ENCODE assay signal across 9 mouse cellular contexts in the genomic region with DNA sequence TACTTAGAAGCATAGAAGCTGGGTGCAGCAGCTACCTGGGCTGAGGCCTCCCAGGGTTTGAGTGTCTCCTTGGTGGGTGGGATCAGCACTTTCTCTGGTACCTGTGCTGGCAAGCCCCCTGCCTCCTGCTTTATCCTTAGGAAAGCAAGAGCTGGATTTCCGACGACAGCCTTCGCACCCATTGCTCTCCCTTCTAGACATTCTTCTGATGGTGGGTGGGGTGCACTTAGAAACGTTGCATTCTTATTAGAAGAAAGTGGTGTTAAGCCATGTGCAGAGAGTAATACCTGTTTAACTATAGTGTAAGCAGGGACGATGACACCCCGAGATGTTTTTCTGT. TPM values are rescaled to one million over a fixed set of nuclear protein-coding genes. Genes with fewer than 3 reads are reported as not detected.
DNase-seq lines count a peak whose midpoint lies in the region; ATAC-seq and TF ChIP-seq lines count a peak whose summit lies in the region.
"Had no signal": no experiment of that assay in that cellular context is flagged by ENCODE, and none has a peak within 500 bp of the region (broad histone marks: within the 10 kb centered on the region; RNA-seq: fewer than 3 reads in every experiment).

No protein-coding gene starts in this region.

- H3K36me3 ChIP-seq in lung, embryonic 14.5 days (ENCODE audit: insufficient read depth), result peaks cover 17% of the 10 kb centered on the region; the same call in 1 of the 2 replicates
- H3K36me3 ChIP-seq in forebrain, embryonic 13.5 days (ENCODE audit: poor library complexity, severe bottlenecking), result peaks cover 10% of the 10 kb centered on the region; the same call in 1 of the 2 replicates
- peaks cover 34% of the 10 kb centered on the region for H3K36me3 ChIP-seq in limb, embryonic 12.5 days

- peaks cover 5% of the 10 kb centered on the region; the same call in 1 of the 2 replicates for H3K4me1 ChIP-seq in lung, embryonic 14.5 days (ENCODE audit: insufficient read depth)
- H3K4me1 ChIP-seq in forebrain, embryonic 13.5 days, result peaks cover 60% of the 10 kb centered on the region
- H3K4me1 ChIP-seq in limb, embryonic 12.5 days (replicated peaks), result peaks cover 49% of the 10 kb centered on the region
- peaks cover 8% of the 10 kb centered on the region for H3K4me1 ChIP-seq in olfactory bulb, adult 2 months (ENCODE audit: control insufficient read depth, insufficient read depth, low read length)

- TF ChIP-seq CTCF in lung, embryonic 14.5 days (IDR thresholded peaks at IDR 0.05; ENCODE audit: low read depth), result no peak
- TF ChIP-seq CTCF in olfactory bulb, adult 2 months (IDR thresholded peaks at IDR 0.05; ENCODE audit: insufficient read depth, low read depth, low read length), result no peak

- H3K27ac ChIP-seq in lung, embryonic 14.5 days (ENCODE audit: low read depth), result no peak overlapping the region
- H3K27ac ChIP-seq in forebrain, embryonic 13.5 days, result peak overlapping the region; percentile 93
- peak overlapping the region; percentile 99; the same call in 1 of the 2 replicates for H3K27ac ChIP-seq in limb, embryonic 12.5 days
- H3K27ac ChIP-seq in olfactory bulb, adult 2 months (ENCODE audit: insufficient read depth, low read depth, low read length), result no peak overlapping the region

- no peak for TF ChIP-seq POLR2A in olfactory bulb, adult 2 months (IDR thresholded peaks at IDR 0.05; ENCODE audit: insufficient read depth, low read depth, low read length)

- no peak for ATAC-seq in lung, embryonic 14.5 days (ENCODE audit: insufficient read depth)
- no peak for ATAC-seq in forebrain, embryonic 13.5 days
- ATAC-seq in limb, embryonic 12.5 days (ENCODE audit: insufficient number of reproducible peaks, insufficient read depth, low FRiP score, low TSS enrichment, low read depth), result no peak
- ATAC-seq in granulocyte monocyte progenitor cell, adult 5-6 weeks (replicated peaks; ENCODE audit: poor library complexity, severe bottlenecking), result no peak

- no peak for DNase-seq in lung, embryonic 14.5 days
- DNase-seq in lung, adult 18-20 months, result no peak
- no peak for DNase-seq in urinary bladder, postnatal 36 days (ENCODE audit: low spot score in 2 of 2)
- no peak for DNase-seq in testis, postnatal 10 days (ENCODE audit: low spot score)
- DNase-seq: layer of hippocampus, postnatal 36 days had no signal

- WGBS in lung, embryonic 14.5 days, result 16% methylated on average over 6 of the region's 6 CpGs
- WGBS in forebrain, embryonic 13.5 days, result 13% methylated on average over 6 of the region's 6 CpGs
- WGBS in limb, embryonic 12.5 days, result 29% methylated on average over 6 of the region's 6 CpGs
- 37% methylated on average over 6 of the region's 6 CpGs for WGBS in olfactory bulb, adult 2 months

- peak overlapping the region; percentile 74 for H3K4me3 ChIP-seq in lung, embryonic 14.5 days (ENCODE audit: low read depth, low read length)
- H3K4me3 ChIP-seq in forebrain, embryonic 13.5 days, result peak overlapping the region; percentile 89
- peak overlapping the region; percentile 93 for H3K4me3 ChIP-seq in limb, embryonic 12.5 days (replicated peaks)
- peak overlapping the region; percentile 38 for H3K4me3 ChIP-seq in olfactory bulb, adult 2 months (ENCODE audit: insufficient read depth, low read depth, low read length)

- peak overlapping the region; percentile 73 for H3K4me2 ChIP-seq in lung, embryonic 14.5 days
- peak overlapping the region; percentile 80 for H3K4me2 ChIP-seq in forebrain, embryonic 13.5 days
- peak overlapping the region; percentile 69 for H3K4me2 ChIP-seq in limb, embryonic 12.5 days

- peak overlapping the region; percentile 84 for H3K9ac ChIP-seq in lung, embryonic 14.5 days
- peak overlapping the region; percentile 97 for H3K9ac ChIP-seq in forebrain, embryonic 13.5 days
- peak overlapping the region; percentile 97 for H3K9ac ChIP-seq in limb, embryonic 12.5 days (replicated peaks)

- no peaks in the 10 kb centered on the region for H3K9me3 ChIP-seq in lung, embryonic 14.5 days (ENCODE audit: low read depth, low read length)
- H3K9me3 ChIP-seq in forebrain, embryonic 13.5 days (replicated peaks), result no peaks in the 10 kb centered on the region
- H3K9me3 ChIP-seq in limb, embryonic 12.5 days, result no peaks in the 10 kb centered on the region; the same call in 1 of the 2 replicates

- no peaks in the 10 kb centered on the region for H3K27me3 ChIP-seq in lung, embryonic 14.5 days (ENCODE audit: insufficient read depth, low read length)
- no peaks in the 10 kb centered on the region for H3K27me3 ChIP-seq in forebrain, embryonic 13.5 days
- no peaks in the 10 kb centered on the region for H3K27me3 ChIP-seq in limb, embryonic 12.5 days

RNA-seq across cellular contexts. Expression of a gene that starts 2.4 kb away (rescaled TPM):
- 64.8 and 67.1 TPM in 2 replicates for polyA plus RNA-seq in lung, embryonic 14.5 days (2014; fragmentation: Nextera tagmentation; extraction: Ambion mirVana)
- 85.7 and 87.9 TPM in 2 replicates for polyA plus RNA-seq in forebrain, embryonic 13.5 days (2015; fragmentation: Nextera tagmentation; extraction: Ambion mirVana)
- polyA plus RNA-seq in limb, embryonic 12.5 days (2016; fragmentation: Nextera tagmentation; extraction: Ambion mirVana), result 96.0 and 110 TPM in 2 replicates
- polyA plus RNA-seq in olfactory bulb, adult 2 months (2012; ENCODE audit: insufficient read depth, insufficient read length, low replicate concordance, missing spikeins), result not detected in 2 replicates
- total RNA-seq in granulocyte monocyte progenitor cell, adult 5-6 weeks (2014; fragmentation: Nextera tagmentation), result not detected in 2 replicates
- not detected in 2 replicates for total RNA-seq in granulocyte monocyte progenitor cell, adult 5-6 weeks (2017)

RNA-seq across cellular contexts. Expression of a gene that starts 49.8 kb away (rescaled TPM):
- 1.2 and 1.9 TPM in 2 replicates for polyA plus RNA-seq in lung, embryonic 14.5 days (2014; fragmentation: Nextera tagmentation; extraction: Ambion mirVana)
- 6.2 and 7.1 TPM in 2 replicates for polyA plus RNA-seq in forebrain, embryonic 13.5 days (2015; fragmentation: Nextera tagmentation; extraction: Ambion mirVana)
- polyA plus RNA-seq in limb, embryonic 12.5 days (2016; fragmentation: Nextera tagmentation; extraction: Ambion mirVana), result 0.92 and 0.99 TPM in 2 replicates
- polyA plus RNA-seq in olfactory bulb, adult 2 months (2012; ENCODE audit: insufficient read depth, insufficient read length, low replicate concordance, missing spikeins), result not detected in 2 replicates
- 0.43 TPM in 1 of 2 replicates, not detected in the other for total RNA-seq in granulocyte monocyte progenitor cell, adult 5-6 weeks (2014; fragmentation: Nextera tagmentation)
- 0.04 and 0.05 TPM in 2 replicates for total RNA-seq in granulocyte monocyte progenitor cell, adult 5-6 weeks (2017)

Comparison
In these comparisons a context has a peak if more than half of its experiments do, and no peak if none do; other contexts are left out.
1. H3K27ac ChIP-seq: peak in forebrain, embryonic 13.5 days (single experiment) and limb, embryonic 12.5 days (single experiment); none in lung, embryonic 14.5 days (single experiment) and olfactory bulb, adult 2 months (single experiment).
2. H3K4me3 ChIP-seq: peak in every context shown above with its lines; median percentile 93 in limb, embryonic 12.5 days; 89 in forebrain, embryonic 13.5 days; 74 in lung, embryonic 14.5 days; 38 in olfactory bulb, adult 2 months.
3. Peak in every context shown above with its lines, with median percentiles within 50 percentile points of each other: H3K4me2 ChIP-seq and H3K9ac ChIP-seq.